Comparison of ENCODE assay signal across 8 mouse cellular contexts in the genomic region with DNA sequence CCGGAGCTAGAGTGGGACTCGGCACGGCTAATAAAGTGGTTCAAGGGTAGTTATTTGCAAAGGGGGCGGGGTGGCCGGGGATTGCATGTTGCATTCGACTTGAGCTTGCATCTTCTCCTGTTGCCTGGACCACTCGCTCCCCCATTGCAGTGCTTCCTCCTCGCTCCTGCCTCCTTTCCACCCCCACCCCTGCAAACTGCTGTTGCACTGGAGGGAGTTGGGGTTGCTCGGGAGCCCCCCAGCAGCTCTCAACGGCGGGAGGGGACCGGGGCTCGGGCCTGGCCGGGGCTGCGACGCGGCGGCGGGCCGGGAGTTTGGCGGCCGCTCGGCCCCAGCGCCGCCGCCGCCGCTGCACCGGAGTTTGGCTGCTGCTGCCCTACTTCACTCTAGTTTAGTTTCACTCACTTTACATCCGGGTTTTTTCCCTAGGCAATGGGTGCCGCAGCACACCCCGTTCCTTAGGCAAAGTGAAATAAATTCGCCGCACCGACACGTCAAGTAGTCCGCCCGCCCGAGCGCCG.
A peak's percentile ranks its signal among the peaks of the same experiment; 100 is the strongest.
DNase-seq lines count a peak whose midpoint lies in the region; ATAC-seq and TF ChIP-seq lines count a peak whose summit lies in the region.

No protein-coding gene starts in this region.

- H3K36me3 ChIP-seq in C2C12 (ENCODE audit: control insufficient read depth, insufficient read depth): no peaks in the 10 kb centered on the region
- no peaks in the 10 kb centered on the region for H3K36me3 ChIP-seq in heart, embryonic 11.5 days (ENCODE audit: control insufficient read depth, insufficient read depth, low read length)
- no peaks in the 10 kb centered on the region for H3K36me3 ChIP-seq in kidney, embryonic 16.5 days (ENCODE audit: insufficient read depth, low read length)

- H3ac ChIP-seq in C2C12 (ENCODE audit: control insufficient read depth, insufficient read length, low read depth): peak overlapping the region; percentile 66

- H3K27me3 ChIP-seq in C2C12 (ENCODE audit: control insufficient read depth, insufficient read depth, insufficient read length): no peaks in the 10 kb centered on the region
- no peaks in the 10 kb centered on the region for H3K27me3 ChIP-seq in heart, embryonic 11.5 days (ENCODE audit: control insufficient read depth, insufficient read depth, low read length)
- no peaks in the 10 kb centered on the region for H3K27me3 ChIP-seq in kidney, embryonic 16.5 days (ENCODE audit: insufficient read depth, low read length)

- peak overlapping the region; percentile 92 for H3K9ac ChIP-seq in heart, embryonic 11.5 days (ENCODE audit: low read depth, low read length)
- H3K9ac ChIP-seq in kidney, embryonic 16.5 days (replicated peaks; ENCODE audit: low read length): peak overlapping the region; percentile 90

- peak; percentile 65 for TF ChIP-seq POLR2A in embryonic fibroblast, embryonic 13.5 days (IDR thresholded peaks at IDR 0.05; ENCODE audit: low read depth, low read length)

- H3K4me2 ChIP-seq in heart, embryonic 11.5 days: peak overlapping the region; percentile 84
- peak overlapping the region; percentile 67 for H3K4me2 ChIP-seq in kidney, embryonic 16.5 days (replicated peaks; ENCODE audit: low read depth, low read length)

- H3K4me3 ChIP-seq in C2C12 (ENCODE audit: insufficient read depth, poor library complexity, severe bottlenecking): peak overlapping the region; percentile 74
- H3K4me3 ChIP-seq in embryonic fibroblast, embryonic 13.5 days (ENCODE audit: insufficient read depth, low read length): peak overlapping the region; percentile 44
- peak overlapping the region; percentile 85 for H3K4me3 ChIP-seq in heart, embryonic 11.5 days (ENCODE audit: low read depth, low read length)
- H3K4me3 ChIP-seq in kidney, embryonic 16.5 days (ENCODE audit: low read length): peak overlapping the region; percentile 78

- peak; percentile 96 for DNase-seq in brain, adult 2 months (ENCODE audit: low read depth, low spot score)
- DNase-seq in liver: peak; percentile 77
- peak; percentile 52 to 64 for DNase-seq in monocyte, adult 2 months (ENCODE audit: low read depth in 1 of 2, low spot score in 2 of 2)
- peak; percentile 50 to 63 for DNase-seq in spleen, postnatal 14 days (ENCODE audit: low spot score in 2 of 2)

- H3K79me3 ChIP-seq in C2C12 (ENCODE audit: low read depth): peaks cover 3% of the 10 kb centered on the region

- under 1% methylated on average over 35 of the region's 41 CpGs for WGBS in heart, embryonic 11.5 days (ENCODE audit: insufficient replicate concordance)
- WGBS in kidney, embryonic 16.5 days: under 1% methylated on average over 41 of the region's 41 CpGs

- no peaks in the 10 kb centered on the region for H3K9me3 ChIP-seq in heart, embryonic 11.5 days (replicated peaks; ENCODE audit: control insufficient read depth, low read length)
- H3K9me3 ChIP-seq in kidney, embryonic 16.5 days (ENCODE audit: low read length): no peaks in the 10 kb centered on the region

- H3K27ac ChIP-seq in embryonic fibroblast, embryonic 13.5 days (ENCODE audit: insufficient read depth, low read length): peak overlapping the region; percentile 49; the same call in 1 of the 2 replicates
- peak overlapping the region; percentile 98 for H3K27ac ChIP-seq in heart, embryonic 11.5 days (ENCODE audit: low read depth, low read length)
- peak overlapping the region; percentile 100 for H3K27ac ChIP-seq in kidney, embryonic 16.5 days (ENCODE audit: low read length)

- H3K4me1 ChIP-seq in embryonic fibroblast, embryonic 13.5 days (ENCODE audit: control insufficient read depth, insufficient read depth, low read length): peaks cover 3% of the 10 kb centered on the region; the same call in 1 of the 2 replicates
- peaks cover 8% of the 10 kb centered on the region for H3K4me1 ChIP-seq in heart, embryonic 11.5 days (ENCODE audit: control insufficient read depth, insufficient read depth, low read length)
- H3K4me1 ChIP-seq in kidney, embryonic 16.5 days (ENCODE audit: insufficient read depth, low read length): peaks cover 24% of the 10 kb centered on the region

- TF ChIP-seq CTCF in C2C12 (IDR thresholded peaks at IDR 0.05; ENCODE audit: control insufficient read depth, insufficient read depth, insufficient read length): no peak
- TF ChIP-seq CTCF in embryonic fibroblast, embryonic 13.5 days (IDR thresholded peaks at IDR 0.05; ENCODE audit: borderline replicate concordance, insufficient read depth, low read length): no peak

- peaks cover 24% of the 10 kb centered on the region for H3K79me2 ChIP-seq in C2C12 (ENCODE audit: control insufficient read depth, insufficient read depth)

- peak; percentile 64 for ATAC-seq in heart, embryonic 11.5 days (replicated peaks; ENCODE audit: insufficient number of reproducible peaks, low FRiP score, low TSS enrichment)
- peak; percentile 69 for ATAC-seq in kidney, embryonic 16.5 days (ENCODE audit: low FRiP score, low TSS enrichment)

TF ChIP-seq in C2C12, 6 proteins besides CTCF, POLR2A, EP300 and RAD21:
- TF ChIP-seq USF1 (IDR thresholded peaks at IDR 0.05; ENCODE audit: low read depth): no peak
- no peak for TF ChIP-seq MAX (IDR thresholded peaks at IDR 0.05)
- no peak for TF ChIP-seq FOSL1 (IDR thresholded peaks at IDR 0.05; ENCODE audit: insufficient read depth, low read length, poor library complexity, severe bottlenecking)
- TF ChIP-seq MYOD1 (IDR thresholded peaks at IDR 0.05; ENCODE audit: control insufficient read depth, insufficient read length, low read depth): no peak
- TF ChIP-seq MYOG (IDR thresholded peaks at IDR 0.05; ENCODE audit: control insufficient read depth, extremely low read depth, insufficient read length): no peak
- no peak for TF ChIP-seq CEBPB (IDR thresholded peaks at IDR 0.05; ENCODE audit: low read depth)

Comparison
In these comparisons a context has a peak if more than half of its experiments do, and no peak if none do; other contexts are left out.
1. Peak in every context shown above with its lines: DNase-seq, ATAC-seq, H3K4me3 ChIP-seq and H3K27ac ChIP-seq.
2. H3K27ac ChIP-seq: peak in every context shown above with its lines; median percentile 100 in kidney, embryonic 16.5 days; 98 in heart, embryonic 11.5 days; 49 in embryonic fibroblast, embryonic 13.5 days.